Mouse (Mus musculus): ENCODE data around the gene Rab34.

Gene Rab34

DNA sequence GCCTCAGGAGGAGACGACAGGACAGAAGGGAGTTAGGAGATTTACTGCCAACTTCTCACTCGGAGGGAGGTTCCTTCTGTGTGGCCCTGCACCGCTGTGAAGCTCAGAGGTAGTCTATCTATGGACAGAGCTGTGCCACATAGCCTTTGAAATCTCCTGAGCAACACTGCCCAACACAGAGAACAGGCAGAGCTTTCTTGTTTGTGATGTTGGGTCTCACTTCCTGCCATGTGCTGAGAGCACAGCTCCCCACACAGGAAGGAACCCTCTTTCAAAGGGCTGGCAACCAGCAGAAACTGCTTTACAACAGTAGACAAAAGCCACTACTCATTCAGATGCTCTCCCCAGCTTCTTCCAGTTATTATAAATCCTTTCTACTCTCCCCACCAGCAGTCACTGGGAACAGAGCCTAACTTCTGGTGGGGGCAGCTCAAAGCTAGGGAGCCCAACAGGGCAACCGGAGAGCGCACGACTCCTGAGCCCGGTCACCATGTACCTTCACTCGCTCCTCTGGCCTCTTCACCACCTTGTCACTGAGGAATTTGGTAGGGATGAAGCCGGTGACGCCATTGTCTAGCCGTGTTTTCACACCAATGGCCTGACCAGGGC lies 27.6 kb downstream of the Rab34 start:
- DNase-seq (ENCODE audit: low spot score), result no peak

DNA sequence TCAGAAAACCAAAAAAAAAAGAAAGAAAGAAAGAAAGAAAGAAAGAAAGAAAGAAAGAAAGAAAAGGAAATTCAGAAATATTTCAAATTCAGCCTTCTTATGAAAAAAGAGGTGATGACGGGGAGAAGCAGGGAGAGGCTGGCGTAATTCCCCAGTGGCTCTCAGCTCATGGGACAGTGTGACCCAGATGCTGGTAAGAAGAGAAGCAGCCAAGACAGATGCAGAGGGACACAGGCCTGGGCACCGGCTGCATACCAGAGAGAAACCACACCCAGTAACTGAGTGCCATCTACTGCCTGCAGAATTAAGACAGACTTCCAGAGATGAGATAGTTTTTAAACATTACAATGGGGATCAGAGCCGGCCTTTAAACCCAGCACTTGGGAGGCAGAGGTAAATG lies 35.4 kb downstream of the Rab34 start:
- DNase-seq (ENCODE audit: low spot score), result no peak

DNA sequence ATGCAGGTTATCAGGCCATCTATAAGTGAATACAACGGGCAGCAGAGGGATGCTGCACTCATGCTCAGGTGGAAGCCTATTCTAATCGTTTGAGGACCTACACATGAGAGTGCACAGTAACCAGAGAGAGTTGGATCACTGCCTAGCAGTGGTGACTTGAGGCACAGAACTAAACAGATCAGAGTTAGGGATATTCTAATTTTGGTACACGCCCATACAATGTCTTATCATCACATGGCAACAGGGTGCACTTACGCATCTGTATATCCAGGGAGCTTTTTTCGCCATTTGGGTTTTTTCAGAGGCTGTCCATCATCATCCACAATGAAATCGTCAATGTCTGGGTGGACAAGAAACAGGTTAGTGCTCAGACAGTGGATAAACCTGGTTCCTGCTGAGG lies 43.3 kb downstream of the Rab34 start:
- DNase-seq (ENCODE audit: low spot score), result no peak

DNA sequence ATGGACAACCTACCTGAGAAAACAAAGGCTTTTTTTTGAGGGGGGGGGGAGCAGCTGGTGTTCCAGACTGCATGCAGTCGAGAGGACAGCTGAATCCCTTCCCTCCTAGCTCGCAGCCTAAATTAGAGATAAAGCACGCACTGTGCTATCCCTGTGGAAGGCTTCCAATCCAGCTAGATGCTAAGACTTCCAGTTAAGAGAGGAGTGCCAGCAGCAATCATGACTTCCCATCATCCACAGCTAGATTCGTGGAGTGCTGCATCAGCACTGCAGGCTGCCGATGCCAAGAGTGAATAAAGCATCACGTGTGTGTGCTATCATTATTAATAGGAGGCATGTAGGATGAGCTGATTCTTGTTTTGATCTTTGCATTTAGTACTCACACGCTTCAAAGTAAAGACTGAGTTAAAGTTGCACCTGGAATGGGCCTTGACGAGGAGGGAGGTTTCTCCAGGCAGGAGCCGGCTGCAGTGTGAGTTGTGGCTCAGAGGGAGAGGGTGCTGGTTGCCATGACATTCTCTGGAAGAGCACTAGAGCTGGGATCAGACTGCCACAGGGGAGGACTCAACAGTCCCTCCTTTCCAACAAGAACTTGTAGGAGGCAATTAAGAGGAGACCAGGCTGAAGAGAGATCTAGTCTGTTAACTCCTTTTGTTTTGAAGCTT lies 52.1 kb downstream of the Rab34 start:
- DNase-seq (ENCODE audit: low spot score), result no peak

Data from c-Kit-positive CD71-positive TER-119-positive erythroid progenitor cells, embryonic 14.5 days (primary cell).